Mouse (Mus musculus): Measurements from ENCODE around the gene Mpdz.

GRCm38 (mm10) chr4:81236227-81236626 lies 206.4 kb downstream of the Mpdz start:
- TF ChIP-seq EP300 (IDR thresholded peaks at IDR 0.05; ENCODE audit: insufficient read depth, low read depth, low read length) (no peak), CTCF (IDR thresholded peaks at IDR 0.05) (no peak)

Measured in heart, adult 2 months (tissue).